Mouse (Mus musculus) kidney, postnatal 10 days (tissue): ENCODE measurements around the gene Slc39a3.

ENCODE experiments used
- DNase-seq: peaks from one replicate; pipeline ENCODE4 v3.0.0; 2021; ENCODE audit warnings: mixed read lengths

Gene Slc39a3

DNA sequence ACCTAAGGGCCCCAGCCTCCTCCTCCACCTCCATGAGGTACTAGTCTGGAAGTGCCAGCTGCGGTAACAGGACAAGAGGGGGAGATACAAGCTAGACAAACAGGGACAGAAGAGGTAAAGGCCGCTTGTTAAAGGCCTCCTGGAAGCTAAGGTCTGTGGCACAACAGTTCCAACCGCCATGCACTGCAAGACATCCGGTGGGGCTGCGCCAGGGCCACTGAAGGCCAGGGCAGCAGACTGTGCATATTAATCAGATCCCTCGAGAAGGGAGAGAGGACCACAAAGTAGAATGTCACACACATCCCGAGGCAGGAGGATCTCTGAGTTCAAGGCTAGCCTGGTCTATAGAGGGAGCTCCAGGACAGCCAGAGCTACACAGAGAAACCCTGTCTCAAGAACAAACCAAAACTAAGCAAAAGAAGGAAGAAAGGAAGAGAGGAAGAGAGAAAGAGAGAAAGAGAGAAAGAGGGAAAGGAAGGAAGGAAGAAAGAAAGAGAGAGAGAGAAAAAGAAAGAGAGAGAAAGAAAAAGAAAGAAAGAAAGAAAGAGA lies 55.6 kb downstream of the Slc39a3 start:
- DNase-seq = no peak
